Mouse (Mus musculus): ENCODE results near the gene 1700021F05Rik. TPM values are rescaled to one million over a fixed set of nuclear protein-coding genes. Genes with fewer than 3 reads are reported as not detected.

Gene 1700021F05Rik
- polyA plus RNA-seq, 1 experiment = 56.2 TPM

- no peaks in the 10 kb centered on the region; the same call in 1 of the 2 replicates for H3K4me1 ChIP-seq (ENCODE audit: control insufficient read depth, insufficient read depth, low read length)
- peak within 1 kb of the TSS; percentile 77 for H3K4me3 ChIP-seq (replicated peaks; ENCODE audit: control insufficient read depth, low read depth, low read length)
- WGBS = 1% methylated on average over 96 of the region's 101 CpGs
- no peak for TF ChIP-seq POLR2A (IDR thresholded peaks at IDR 0.05; ENCODE audit: borderline replicate concordance, control insufficient read depth, low read depth, low read length)
- no peak for TF ChIP-seq CTCF (IDR thresholded peaks at IDR 0.05; ENCODE audit: control insufficient read depth, insufficient read depth, low read length)
- peak within 1 kb of the TSS; percentile 79; the same call in 1 of the 2 replicates for H3K27ac ChIP-seq (ENCODE audit: control insufficient read depth, insufficient read depth, low read depth, low read length, poor library complexity)
Measured at GRCm38 (mm10) chr10:43478751-43479435, 61.9 kb downstream of the 1700021F05Rik start, which contains the start of gene Bend3. Gene Bend3 (plus strand): TSS chr10:43478831.

DNA sequence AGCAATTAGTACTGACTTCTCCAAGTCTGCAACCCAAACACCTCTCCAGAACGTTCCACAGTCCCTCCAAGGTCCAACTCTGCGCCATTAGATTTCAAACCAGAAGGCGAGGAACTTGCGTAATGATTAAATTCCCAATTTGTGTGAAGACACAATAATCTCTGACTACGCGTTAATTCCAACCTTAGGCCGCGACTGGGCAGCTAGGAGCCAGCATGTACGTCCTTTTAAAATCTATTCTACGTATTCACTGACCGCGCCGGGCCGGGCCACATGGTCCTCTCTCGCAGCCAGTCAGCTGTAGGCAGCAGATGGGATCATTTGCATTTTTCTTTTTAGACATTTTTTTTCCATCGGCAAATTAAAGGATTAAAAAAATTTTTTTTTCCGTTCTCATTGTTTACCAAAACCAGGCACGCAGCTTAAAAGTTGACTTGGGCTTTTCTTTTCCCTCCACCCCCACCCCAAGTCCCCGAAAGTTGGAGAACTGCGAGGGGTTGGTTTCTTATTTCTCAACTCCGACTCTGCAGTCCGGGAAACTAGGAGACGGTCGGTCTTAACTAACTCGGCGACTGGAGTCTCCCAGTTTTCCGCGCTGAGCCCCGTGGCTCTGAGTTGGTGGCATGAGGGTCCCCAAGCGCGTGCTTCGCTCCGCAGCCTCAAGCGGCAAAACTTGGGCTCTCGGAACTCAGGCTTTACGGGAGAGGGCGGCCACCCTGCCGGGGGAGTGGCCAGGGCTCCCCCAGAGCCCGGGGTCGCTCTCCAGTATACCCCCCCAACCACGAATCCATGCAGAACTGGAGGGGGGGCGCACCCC lies 62.7 kb downstream of the 1700021F05Rik start:
- Histone ChIP-seq H3K4me1 (ENCODE audit: control insufficient read depth, insufficient read depth, low read length) (no peaks in the 10 kb centered on the region; the same call in 1 of the 2 replicates), H3K27ac (ENCODE audit: control insufficient read depth, insufficient read depth, low read depth, low read length, poor library complexity) (no peak overlapping the region), H3K4me3 (replicated peaks; ENCODE audit: control insufficient read depth, low read depth, low read length) (peak overlapping the region; percentile 25)
- TF ChIP-seq CTCF (IDR thresholded peaks at IDR 0.05; ENCODE audit: control insufficient read depth, insufficient read depth, low read length) = no peak
- no peak for TF ChIP-seq POLR2A (IDR thresholded peaks at IDR 0.05; ENCODE audit: borderline replicate concordance, control insufficient read depth, low read depth, low read length)
- 4% methylated on average over 42 of the region's 42 CpGs for WGBS

DNA sequence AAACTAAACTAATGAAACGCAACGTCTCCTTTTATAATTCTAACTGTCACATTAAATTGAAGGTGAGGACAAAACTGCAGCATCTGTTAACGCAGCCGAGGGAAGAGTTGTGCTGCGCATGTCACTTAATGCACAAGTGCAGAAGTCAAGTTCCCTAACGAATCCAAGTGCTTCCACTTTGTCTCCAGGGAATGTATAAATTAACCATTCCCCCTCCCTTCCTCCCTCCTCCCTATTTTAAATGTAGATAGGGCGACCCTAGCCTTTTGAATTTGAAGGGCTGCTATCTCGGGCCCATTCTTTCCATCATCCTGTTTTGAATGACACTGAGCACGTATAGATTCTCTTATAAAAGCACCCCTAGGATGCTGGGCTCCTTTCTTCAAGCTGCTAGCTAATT lies 63.3 kb downstream of the 1700021F05Rik start:
- Histone ChIP-seq H3K4me1 (ENCODE audit: control insufficient read depth, insufficient read depth, low read length) (no peaks in the 10 kb centered on the region; the same call in 1 of the 2 replicates), H3K27ac (ENCODE audit: control insufficient read depth, insufficient read depth, low read depth, low read length, poor library complexity) (no peak overlapping the region), H3K4me3 (replicated peaks; ENCODE audit: control insufficient read depth, low read depth, low read length) (no peak overlapping the region)
- 65% methylated on average over 9 of the region's 9 CpGs for WGBS
- TF ChIP-seq CTCF (IDR thresholded peaks at IDR 0.05; ENCODE audit: control insufficient read depth, insufficient read depth, low read length) (no peak), POLR2A (IDR thresholded peaks at IDR 0.05; ENCODE audit: borderline replicate concordance, control insufficient read depth, low read depth, low read length) (no peak)

- H3K4me1 ChIP-seq (ENCODE audit: control insufficient read depth, insufficient read depth, low read length) = no peaks in the 10 kb centered on the region; the same call in 1 of the 2 replicates
- no peak overlapping the region for H3K27ac ChIP-seq (ENCODE audit: control insufficient read depth, insufficient read depth, low read depth, low read length, poor library complexity)
- TF ChIP-seq CTCF (IDR thresholded peaks at IDR 0.05; ENCODE audit: control insufficient read depth, insufficient read depth, low read length) (no peak), POLR2A (IDR thresholded peaks at IDR 0.05; ENCODE audit: borderline replicate concordance, control insufficient read depth, low read depth, low read length) (no peak)
- 17% methylated on average over 4 of the region's 4 CpGs for WGBS
- no peak overlapping the region for H3K4me3 ChIP-seq (replicated peaks; ENCODE audit: control insufficient read depth, low read depth, low read length)
Measured at GRCm38 (mm10) chr10:43475376-43475775, 65.4 kb downstream of the 1700021F05Rik start.

Other genes starting within 250 kb of the 1700021F05Rik start
- gene Bend3, start 62.2 kb downstream of the 1700021F05Rik start, polyA plus RNA-seq (2011; ENCODE audit: insufficient read depth, insufficient read length, low replicate concordance, missing spikeins) = 0.88 and 2.7 TPM in 2 replicates
- 49.9 and 110 TPM in 2 replicates for gene Gm9803, start 16.9 kb downstream of the 1700021F05Rik start, polyA plus RNA-seq (2011; ENCODE audit: insufficient read depth, insufficient read length, low replicate concordance, missing spikeins)
- 790 and 1,396 TPM in 2 replicates for gene Cd24a, start 37.3 kb upstream of the 1700021F05Rik start, polyA plus RNA-seq (2011; ENCODE audit: insufficient read depth, insufficient read length, low replicate concordance, missing spikeins)